Mouse (Mus musculus) embryonic facial prominence, embryonic 11.5 days (tissue): Measurements from ENCODE around the gene Zmynd15. TPM values are rescaled to one million over a fixed set of nuclear protein-coding genes. Genes with fewer than 3 reads are reported as not detected.

Source experiments
- ATAC-seq: fragments of 200-750 bp; cut with Nextera tagmentation; replicated peaks from 2 replicates; pipeline ENCODE4 v1.8.0; 2017; ENCODE audit warnings: low read depth; ENCODE audit not compliant: insufficient number of reproducible peaks, low FRiP score, low TSS enrichment
- DNase-seq: peaks from one replicate; pipeline ENCODE4 v3.0.0-alpha.2; 2015; ENCODE audit warnings: low spot score
- H3K27ac ChIP-seq: fragments of 300-500 bp; sonication (generic); replicated peaks from 2 replicates; pipeline ENCODE4 v1.5.1; 2014; ENCODE audit warnings: mild to moderate bottlenecking, low read depth, low read length, control low read depth
- H3K27me3 ChIP-seq: fragments of 300-500 bp; sonication (generic); 2 replicates; pipeline ENCODE4 v1.6.1; 2014; ENCODE audit warnings: mild to moderate bottlenecking, low read length, moderate library complexity, mixed read lengths; ENCODE audit not compliant: control insufficient read depth, insufficient read depth
- H3K36me3 ChIP-seq: fragments of 300-500 bp; sonication (generic); replicated peaks from 2 replicates; pipeline ENCODE4 v1.6.1; 2014; ENCODE audit warnings: low read depth, mild to moderate bottlenecking, low read length, moderate library complexity, mixed read lengths; ENCODE audit not compliant: control insufficient read depth, insufficient read depth
- H3K4me1 ChIP-seq: fragments of 300-500 bp; sonication (generic); 2 replicates; pipeline ENCODE4 v1.6.1; 2014; ENCODE audit warnings: low read length, mixed read lengths; ENCODE audit not compliant: control insufficient read depth, insufficient read depth
- H3K4me2 ChIP-seq: fragments of 300-500 bp; sonication (generic); 2 replicates; pipeline ENCODE4 v1.6.1; 2014; ENCODE audit warnings: low read depth, mild to moderate bottlenecking, control low read depth, low read length, moderate library complexity
- H3K4me3 ChIP-seq: fragments of 300-500 bp; sonication (generic); 2 replicates; pipeline ENCODE4 v1.5.1; 2014; ENCODE audit warnings: low read depth, low read length, control low read depth
- H3K9ac ChIP-seq: fragments of 300-500 bp; sonication (generic); replicated peaks from 2 replicates; pipeline ENCODE4 v1.6.1; 2014; ENCODE audit warnings: mild to moderate bottlenecking, control low read depth, low read length
- H3K9me3 ChIP-seq: fragments of 300-500 bp; sonication (generic); replicated peaks from 2 replicates; pipeline ENCODE4 v1.6.1; 2016; ENCODE audit warnings: mild to moderate bottlenecking, low read length, inconsistent platforms, mixed read lengths; ENCODE audit not compliant: control insufficient read depth
- WGBS: fragments of 180-500 bp; shearing (Covaris S2); extraction: QIAGEN DNeasy Blood & Tissue Kit; methylation state at CpG from one replicate; pipeline ENCODE4 v1.1.7; 2014; 5-methylcytosine and 5-hydroxymethylcytosine counted together
- polyA plus RNA-seq: library from polyadenylated mRNA; unstranded; fragments of >200 nt; fragmentation: Nextera tagmentation; extraction: Ambion mirVana; gene quantifications from 2 replicates; pipeline ENCODE4 v1.2.1, GENCODE M21; 2014

The Zmynd15 gene
- polyA plus RNA-seq, 1 experiment from 2014 or later, result 0.18 TPM

GRCm38 (mm10) chr11:70438728-70439374, 20.4 kb upstream of the Zmynd15 start:
- Histone ChIP-seq H3K27me3 (no peaks in the 10 kb centered on the region), H3K36me3 (no peaks in the 10 kb centered on the region)

DNA sequence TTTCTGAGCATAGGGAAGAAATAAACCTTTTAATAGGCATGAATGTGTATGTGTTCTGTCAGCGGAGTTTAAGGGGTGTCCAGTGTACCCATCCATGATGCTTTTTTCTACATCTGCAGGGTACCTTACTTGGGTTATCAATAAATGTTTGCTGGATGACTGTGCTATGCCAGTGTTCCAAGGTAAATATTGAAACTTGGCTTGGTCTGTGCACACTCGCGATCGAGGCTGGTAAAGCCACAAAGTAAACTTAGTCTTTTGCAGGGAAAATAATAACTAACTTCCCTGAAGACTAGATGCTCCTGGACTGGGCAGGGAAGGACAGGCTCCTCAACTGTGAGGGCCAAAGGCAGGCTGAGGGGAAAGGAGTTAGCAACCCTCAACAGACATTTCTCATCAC, 18.6 kb upstream of the Zmynd15 start:
- H3K36me3 ChIP-seq, result no peaks in the 10 kb centered on the region
- no peaks in the 10 kb centered on the region for H3K9me3 ChIP-seq
- H3K27me3 ChIP-seq, result no peaks in the 10 kb centered on the region
- no peak overlapping the region for H3K4me2 ChIP-seq
- DNase-seq (no peak), ATAC-seq (no peak)
- H3K27ac ChIP-seq, result no peak overlapping the region
- no peak overlapping the region for H3K4me3 ChIP-seq
- H3K4me1 ChIP-seq, result no peaks in the 10 kb centered on the region
- WGBS, result 93% methylated on average over 4 of the region's 4 CpGs
- H3K9ac ChIP-seq, result no peak overlapping the region

More at GRCm38 (mm10) chr11:70438728-70439374, 20.4 kb upstream of the Zmynd15 start:
- H3K4me1 ChIP-seq, result no peaks in the 10 kb centered on the region
- no peak overlapping the region for H3K9ac ChIP-seq
- no peak for DNase-seq
- no peaks in the 10 kb centered on the region for H3K9me3 ChIP-seq
- no peak overlapping the region for H3K27ac ChIP-seq
- H3K4me2 ChIP-seq, result no peak overlapping the region
- H3K4me3 ChIP-seq, result no peak overlapping the region
- 89% methylated on average over 7 of the region's 7 CpGs for WGBS
- no peak for ATAC-seq

DNA sequence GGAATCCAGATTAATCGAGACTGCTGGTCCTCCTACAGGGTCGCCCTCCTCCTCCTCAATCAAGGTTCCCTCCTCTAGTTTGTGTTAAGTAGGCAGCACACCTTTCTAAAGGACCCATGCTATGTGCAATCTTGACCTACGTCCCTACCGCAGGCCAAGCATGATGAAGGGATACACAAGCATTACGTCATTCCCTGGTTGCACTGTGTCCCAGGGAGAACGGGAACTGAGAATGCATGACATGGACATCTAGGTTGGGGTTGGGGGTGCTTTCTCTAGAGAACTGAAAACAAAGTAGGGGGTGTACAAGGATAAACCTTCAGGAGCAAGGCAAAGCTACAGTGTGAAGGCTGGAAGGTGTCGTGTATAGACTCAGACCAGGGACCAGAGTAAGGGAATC, 17.4 kb upstream of the Zmynd15 start:
- Histone ChIP-seq H3K27me3 (no peaks in the 10 kb centered on the region), H3K4me1 (no peaks in the 10 kb centered on the region), H3K4me2 (no peak overlapping the region), H3K4me3 (no peak overlapping the region), H3K27ac (no peak overlapping the region), H3K9me3 (no peaks in the 10 kb centered on the region), H3K9ac (no peak overlapping the region), H3K36me3 (no peaks in the 10 kb centered on the region)
- DNase-seq (no peak), ATAC-seq (no peak)
- WGBS, result 94% methylated on average over 7 of the region's 7 CpGs

DNA sequence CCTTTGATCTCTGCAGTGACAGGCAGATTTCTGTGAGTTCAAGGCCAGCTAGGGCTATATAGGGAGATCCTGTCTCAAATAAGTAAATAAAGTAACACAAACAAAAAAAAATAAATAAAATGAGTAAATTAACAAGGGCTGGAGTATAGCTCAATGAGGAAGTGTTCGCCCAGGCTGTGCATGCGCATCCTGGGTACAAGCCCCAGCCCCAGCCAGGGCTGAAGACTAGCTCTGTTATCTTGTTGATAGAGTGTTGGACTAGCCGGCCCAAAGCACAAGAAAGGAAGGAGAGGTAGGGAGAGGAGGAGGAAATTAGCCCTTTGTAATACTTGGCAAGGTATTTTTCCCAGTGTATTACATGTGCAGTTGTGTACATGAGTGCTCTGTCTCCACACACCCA, 15.3 kb upstream of the Zmynd15 start:
- Histone ChIP-seq H3K27me3 (no peaks in the 10 kb centered on the region), H3K4me3 (no peak overlapping the region), H3K9ac (no peak overlapping the region), H3K9me3 (no peaks in the 10 kb centered on the region), H3K4me2 (no peak overlapping the region), H3K36me3 (no peaks in the 10 kb centered on the region), H3K27ac (no peak overlapping the region), H3K4me1 (no peaks in the 10 kb centered on the region)
- DNase-seq (no peak), ATAC-seq (no peak)
- WGBS, result 91% methylated on average over 3 of the region's 3 CpGs

- H3K9ac ChIP-seq, result no peak overlapping the region
- no peaks in the 10 kb centered on the region for H3K4me1 ChIP-seq
- DNase-seq (no peak), ATAC-seq (no peak)
- no peak overlapping the region for H3K27ac ChIP-seq
- 79% methylated on average over 6 of the region's 6 CpGs for WGBS
- H3K9me3 ChIP-seq, result no peaks in the 10 kb centered on the region
- H3K36me3 ChIP-seq, result no peaks in the 10 kb centered on the region
- H3K4me2 ChIP-seq, result no peak overlapping the region
- H3K27me3 ChIP-seq, result no peaks in the 10 kb centered on the region
- H3K4me3 ChIP-seq, result no peak overlapping the region
Observed at GRCm38 (mm10) chr11:70444667-70445066, 14.6 kb upstream of the Zmynd15 start.

GRCm38 (mm10) chr11:70446756-70447155, 12.5 kb upstream of the Zmynd15 start:
- Histone ChIP-seq H3K9me3 (no peaks in the 10 kb centered on the region), H3K4me1 (no peaks in the 10 kb centered on the region), H3K27ac (no peak overlapping the region), H3K27me3 (no peaks in the 10 kb centered on the region), H3K4me2 (no peak overlapping the region), H3K4me3 (no peak overlapping the region), H3K36me3 (no peaks in the 10 kb centered on the region), H3K9ac (no peak overlapping the region)
- ATAC-seq (no peak), DNase-seq (no peak)
- WGBS, result 48% methylated on average over 3 of the region's 3 CpGs

DNA sequence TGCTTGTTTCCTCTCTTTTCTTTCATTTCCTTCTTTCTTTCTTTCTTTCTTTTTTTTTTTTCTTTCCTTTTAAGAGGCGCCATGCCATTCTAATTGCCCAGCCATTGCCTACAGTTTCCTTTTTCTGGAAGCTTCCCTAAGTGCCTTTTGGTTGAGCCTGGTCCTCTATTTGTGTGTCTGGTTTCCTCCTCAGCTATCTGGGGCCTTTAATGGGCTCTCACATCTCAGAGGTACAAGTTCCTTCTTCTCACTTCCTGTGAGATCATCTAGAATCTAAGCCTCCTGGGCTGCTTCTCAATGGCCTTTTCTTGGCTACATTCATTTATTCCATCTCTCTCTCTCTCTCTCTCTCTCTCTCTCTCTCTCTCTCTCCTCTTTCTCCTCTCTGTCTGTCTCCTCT, 11.9 kb upstream of the Zmynd15 start:
- H3K4me2 ChIP-seq, result no peak overlapping the region
- no peaks in the 10 kb centered on the region for H3K9me3 ChIP-seq
- no peaks in the 10 kb centered on the region for H3K4me1 ChIP-seq
- ATAC-seq, result no peak
- no peaks in the 10 kb centered on the region for H3K36me3 ChIP-seq
- DNase-seq, result no peak
- WGBS, result 85% methylated on average over 1 of the region's 1 CpGs
- H3K27ac ChIP-seq, result no peak overlapping the region
- no peak overlapping the region for H3K4me3 ChIP-seq
- no peaks in the 10 kb centered on the region for H3K27me3 ChIP-seq
- no peak overlapping the region for H3K9ac ChIP-seq

DNA sequence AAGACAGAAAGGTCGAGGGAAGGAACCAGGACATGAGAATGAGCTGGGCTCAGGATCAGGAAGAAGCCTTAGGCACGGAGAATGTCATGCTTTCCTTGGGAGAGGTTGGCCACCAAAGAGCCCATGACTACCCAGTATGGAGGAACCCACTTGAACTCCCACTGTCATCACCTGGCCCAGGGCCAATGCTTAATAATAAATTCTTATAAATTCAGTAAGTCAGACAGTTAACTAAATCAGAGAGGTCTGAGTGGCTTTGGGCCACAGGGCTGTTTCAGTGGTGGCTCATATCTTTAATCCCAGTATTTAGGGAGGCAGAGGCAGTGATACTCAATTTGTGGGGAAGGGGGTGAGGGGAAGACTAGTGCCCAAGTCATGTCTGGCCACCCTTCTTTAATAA, 8.3 kb upstream of the Zmynd15 start:
- no peak for DNase-seq
- H3K4me1 ChIP-seq, result no peaks in the 10 kb centered on the region
- no peak for ATAC-seq
- H3K27me3 ChIP-seq, result no peaks in the 10 kb centered on the region
- H3K9me3 ChIP-seq, result no peaks in the 10 kb centered on the region
- no peaks in the 10 kb centered on the region for H3K36me3 ChIP-seq
- no peak overlapping the region for H3K4me2 ChIP-seq
- no peak overlapping the region for H3K4me3 ChIP-seq
- H3K27ac ChIP-seq, result no peak overlapping the region
- 82% methylated on average over 2 of the region's 2 CpGs for WGBS
- no peak overlapping the region for H3K9ac ChIP-seq
